Mouse (Mus musculus) small intestine, adult 2 months (tissue): ENCODE measurements around the gene Hemgn. TPM values are rescaled to one million over a fixed set of nuclear protein-coding genes. Genes with fewer than 3 reads are reported as not detected.

Experiments
- H3K27ac ChIP-seq: fragments of 200-500 bp; 2 replicates; pipeline ENCODE4 v1.5.1; 2012; ENCODE audit warnings: low read depth, low read length, control low read depth, inconsistent platforms; ENCODE audit not compliant: insufficient read depth
- H3K27me3 ChIP-seq: fragments of 200-500 bp; 2 replicates; pipeline ENCODE4 v1.6.1; 2012; ENCODE audit warnings: mild to moderate bottlenecking, moderate library complexity, low read length, inconsistent platforms; ENCODE audit not compliant: control insufficient read depth, insufficient read depth
- H3K36me3 ChIP-seq: fragments of 200-500 bp; 2 replicates; pipeline ENCODE4 v1.6.1; 2012; ENCODE audit warnings: mild to moderate bottlenecking, low read length, control low read depth, inconsistent platforms; ENCODE audit not compliant: control insufficient read depth, insufficient read depth
- H3K4me1 ChIP-seq: fragments of 200-500 bp; 2 replicates; pipeline ENCODE4 v1.6.1; 2012; ENCODE audit warnings: low read length, inconsistent platforms, mixed read lengths; ENCODE audit not compliant: control insufficient read depth, insufficient read depth, insufficient read length
- H3K4me3 ChIP-seq: fragments of 200-500 bp; 2 replicates; pipeline ENCODE4 v1.5.1; 2012; ENCODE audit warnings: low read depth, mild to moderate bottlenecking, control low read depth, inconsistent platforms, low read length, moderate library complexity
- CTCF ChIP-seq: fragments of 200-500 bp; IDR thresholded peaks from 2 replicates; pipeline ENCODE4 v1.5.1; 2012; ENCODE audit warnings: low read depth, mild to moderate bottlenecking, control low read depth, inconsistent platforms, low read length, moderate library complexity, mixed read lengths; ENCODE audit not compliant: insufficient replicate concordance, insufficient read length; ENCODE audit errors: extremely low read depth
- POLR2A ChIP-seq: fragments of 200-500 bp; IDR thresholded peaks from 2 replicates; pipeline ENCODE4 v1.6.1; 2012; ENCODE audit warnings: low read depth, mild to moderate bottlenecking, control low read depth, inconsistent platforms, low read length, moderate library complexity
- WGBS: fragments of 180-500 bp; shearing (Covaris S2); methylation state at CpG from one replicate; pipeline ENCODE4 v1.1.7; 2018; 5-methylcytosine and 5-hydroxymethylcytosine counted together
- polyA plus RNA-seq: library from polyadenylated mRNA; depleted of rRNA; stranded (reverse); fragments of >200 nt; gene quantifications from 2 replicates; pipeline ENCODE4 v1.2.3, GENCODE M21; 2012

Gene Hemgn
- polyA plus RNA-seq, 1 experiment, result not detected

DNA sequence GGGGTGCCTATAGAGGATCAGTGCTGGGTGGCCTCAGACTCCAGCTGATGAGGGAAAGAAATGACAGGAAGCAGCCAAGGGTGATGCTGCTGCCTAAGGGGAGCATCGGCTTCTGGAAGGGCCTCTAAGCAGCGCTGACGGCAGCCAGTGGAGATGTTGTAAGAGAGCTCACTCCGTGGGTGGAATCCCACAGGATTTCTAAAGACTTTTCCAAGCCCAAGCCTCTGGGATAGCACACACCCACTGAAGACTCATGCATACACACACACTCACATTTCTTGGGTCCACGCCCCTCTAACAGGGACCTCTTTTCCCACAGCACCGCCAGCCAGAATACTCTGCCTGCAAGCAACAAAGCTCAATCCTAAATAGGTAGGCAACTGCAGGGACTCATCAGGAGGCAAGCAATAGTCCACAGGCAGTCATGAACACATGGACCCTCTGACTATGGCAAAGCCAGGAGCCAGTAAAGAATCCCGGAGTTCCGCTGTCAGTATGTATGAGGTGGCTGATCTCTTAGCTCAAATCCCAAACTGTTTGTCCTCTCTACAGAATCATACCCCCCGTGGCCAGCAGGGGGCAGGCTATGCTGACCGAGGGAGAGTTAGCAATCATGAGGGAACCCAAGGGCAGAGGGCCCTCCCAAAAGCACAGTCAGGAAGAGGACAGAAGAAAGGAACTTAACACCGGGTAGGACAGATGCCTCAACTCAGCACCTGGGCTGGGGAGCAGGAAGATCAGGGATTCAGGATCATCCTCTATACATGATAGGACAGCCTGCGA is 56.8 kb downstream of the Hemgn start:
- 48% methylated on average over 12 of the region's 12 CpGs for WGBS
- TF ChIP-seq CTCF, result peak; percentile 78; the same call in 1 of the 2 replicates
- no peak for TF ChIP-seq POLR2A
- H3K4me1 ChIP-seq, result no peaks in the 10 kb centered on the region

GRCm38 (mm10) chr4:46353045-46353444 is 60.3 kb downstream of the Hemgn start:
- 32% methylated on average over 10 of the region's 10 CpGs for WGBS
- no peak overlapping the region for H3K27ac ChIP-seq
- TF ChIP-seq POLR2A (no peak), CTCF (no peak)
- H3K4me1 ChIP-seq, result no peaks in the 10 kb centered on the region
- no peaks in the 10 kb centered on the region for H3K36me3 ChIP-seq
- H3K4me3 ChIP-seq, result no peak overlapping the region
- peaks cover 46% of the 10 kb centered on the region for H3K27me3 ChIP-seq

More for the DNA sequence above, 56.8 kb downstream of the Hemgn start:
- Histone ChIP-seq H3K4me3 (no peak overlapping the region), H3K27ac (no peak overlapping the region), H3K27me3 (peaks cover 16% of the 10 kb centered on the region), H3K36me3 (no peaks in the 10 kb centered on the region)

GRCm38 (mm10) chr4:46349530-46349929 is 63.8 kb downstream of the Hemgn start:
- Histone ChIP-seq H3K27me3 (peaks cover 68% of the 10 kb centered on the region), H3K4me3 (no peak overlapping the region), H3K36me3 (no peaks in the 10 kb centered on the region), H3K27ac (no peak overlapping the region), H3K4me1 (peaks cover under 1% of the 10 kb centered on the region; the same call in 1 of the 2 replicates)
- 65% methylated on average over 5 of the region's 5 CpGs for WGBS
- no peak for TF ChIP-seq POLR2A
- no peak for TF ChIP-seq CTCF

GRCm38 (mm10) chr4:46348897-46349296 is 64.4 kb downstream of the Hemgn start:
- Histone ChIP-seq H3K4me1 (peaks cover 5% of the 10 kb centered on the region; the same call in 1 of the 2 replicates), H3K36me3 (no peaks in the 10 kb centered on the region), H3K27me3 (peaks cover 74% of the 10 kb centered on the region), H3K27ac (no peak overlapping the region), H3K4me3 (no peak overlapping the region)
- WGBS, result 44% methylated on average over 9 of the region's 9 CpGs
- no peak for TF ChIP-seq POLR2A

DNA sequence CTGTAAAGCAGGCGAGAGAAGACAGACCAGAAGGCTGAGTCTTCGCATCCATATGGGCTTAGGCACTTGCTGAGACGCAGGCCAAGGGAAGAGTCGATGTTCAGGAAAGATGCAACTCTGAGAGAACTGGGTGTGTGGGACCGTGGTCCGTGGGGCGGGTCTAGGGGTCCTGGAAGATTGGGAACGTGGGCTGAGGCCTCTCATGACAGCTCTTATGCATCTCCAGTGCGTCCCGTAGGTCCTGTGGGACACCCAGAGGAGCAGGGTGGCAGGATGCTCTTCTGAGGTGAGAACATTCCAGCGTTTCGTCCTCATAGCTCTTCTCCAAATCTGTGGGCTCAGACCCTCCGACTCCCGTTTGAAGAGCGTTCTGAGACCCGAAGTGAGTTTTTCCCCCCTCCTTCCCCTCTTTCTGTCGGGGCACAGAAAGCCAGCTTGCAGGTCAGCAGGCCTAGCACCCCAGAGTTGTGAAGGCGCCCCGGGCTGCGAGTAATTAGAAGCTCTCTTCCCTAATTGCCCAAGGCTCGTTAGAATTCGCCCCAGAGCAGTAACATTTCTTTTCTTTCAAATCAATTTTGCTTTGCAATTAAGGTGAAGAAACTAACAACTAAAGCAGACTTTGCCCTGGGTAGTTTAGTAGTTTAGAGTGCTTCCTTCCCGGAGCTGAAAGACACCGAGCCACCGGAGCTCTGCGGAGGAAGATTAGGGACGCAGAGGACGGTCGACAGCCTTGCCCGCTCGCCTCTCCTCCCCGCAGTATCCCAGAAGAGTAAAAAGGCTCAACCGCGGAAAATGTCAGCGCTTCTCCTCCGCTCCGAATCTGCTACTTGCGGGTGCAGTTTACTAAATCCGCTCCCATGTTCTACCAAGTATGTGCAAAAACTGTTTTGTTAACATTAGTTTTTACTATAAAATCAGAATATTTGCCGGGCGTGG is 65.5 kb downstream of the Hemgn start:
- Histone ChIP-seq H3K27me3 (peaks cover 78% of the 10 kb centered on the region), H3K4me1 (peaks cover 5% of the 10 kb centered on the region; the same call in 1 of the 2 replicates), H3K4me3 (no peak overlapping the region), H3K27ac (no peak overlapping the region), H3K36me3 (no peaks in the 10 kb centered on the region)
- TF ChIP-seq CTCF, result no peak
- TF ChIP-seq POLR2A, result no peak
- WGBS, result 5% methylated on average over 41 of the region's 41 CpGs

GRCm38 (mm10) chr4:46347141-46347540 is 66.2 kb downstream of the Hemgn start:
- WGBS, result 8% methylated on average over 4 of the region's 4 CpGs
- H3K27me3 ChIP-seq, result peaks cover 78% of the 10 kb centered on the region
- TF ChIP-seq CTCF (no peak), POLR2A (no peak)

DNA sequence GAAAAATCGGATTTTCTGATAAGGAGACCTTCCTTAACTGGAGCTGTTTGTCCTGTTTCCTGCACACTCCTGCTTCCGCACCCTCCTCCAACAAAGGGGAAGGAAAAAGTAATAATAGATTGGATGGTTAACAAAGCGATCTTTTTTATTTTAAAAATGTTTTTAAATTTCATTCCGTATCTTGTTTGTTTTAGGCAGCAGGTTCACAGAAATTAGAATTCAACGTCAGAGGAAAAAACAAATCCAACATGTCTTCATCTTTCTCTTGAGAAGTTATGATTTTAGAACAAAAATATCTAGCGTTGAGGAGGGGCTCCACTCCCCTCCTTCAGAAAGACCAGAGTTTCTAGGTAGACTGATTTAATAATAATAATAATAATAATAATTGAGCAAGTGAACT is 67.1 kb downstream of the Hemgn start:
- H3K4me1 ChIP-seq, result peaks cover 5% of the 10 kb centered on the region; the same call in 1 of the 2 replicates
- H3K27me3 ChIP-seq, result peaks cover 82% of the 10 kb centered on the region
- WGBS, result 25% methylated on average over 6 of the region's 6 CpGs
- no peak overlapping the region for H3K4me3 ChIP-seq
- H3K27ac ChIP-seq, result no peak overlapping the region
- no peak for TF ChIP-seq POLR2A
- no peaks in the 10 kb centered on the region for H3K36me3 ChIP-seq

More at GRCm38 (mm10) chr4:46347141-46347540, 66.2 kb downstream of the Hemgn start:
- no peak overlapping the region for H3K27ac ChIP-seq
- peaks cover 5% of the 10 kb centered on the region; the same call in 1 of the 2 replicates for H3K4me1 ChIP-seq
- no peaks in the 10 kb centered on the region for H3K36me3 ChIP-seq
- no peak overlapping the region for H3K4me3 ChIP-seq
